Mouse (Mus musculus) neural tube, embryonic 11.5 days (tissue): ENCODE data around the gene G0s2. TPM values are rescaled to one million over a fixed set of nuclear protein-coding genes. Genes with fewer than 3 reads are reported as not detected.

Experiments
- ATAC-seq: fragments of 200-750 bp; cut with Nextera tagmentation; 2 replicates; pipeline ENCODE4 v1.8.0; 2017; ENCODE audit warnings: moderate number of reproducible peaks, mild to moderate bottlenecking, moderate TSS enrichment, moderate library complexity; ENCODE audit not compliant: insufficient read depth, low FRiP score, low TSS enrichment
- DNase-seq: peaks from one replicate; pipeline ENCODE4 v3.0.0-alpha.2; 2015; ENCODE audit warnings: low spot score
- H3K27ac ChIP-seq: fragments of 300-500 bp; sonication (generic); 2 replicates; pipeline ENCODE4 v1.5.1; 2014; ENCODE audit warnings: low read depth, mild to moderate bottlenecking, low read length
- H3K27me3 ChIP-seq: fragments of 300-500 bp; sonication (generic); 2 replicates; pipeline ENCODE4 v1.6.1; 2014; ENCODE audit warnings: mild to moderate bottlenecking, low read length, mixed read lengths; ENCODE audit not compliant: control insufficient read depth, insufficient read depth
- H3K36me3 ChIP-seq: fragments of 300-500 bp; sonication (generic); 2 replicates; pipeline ENCODE4 v1.6.1; 2014; ENCODE audit warnings: mild to moderate bottlenecking, low read length, moderate library complexity, mixed read lengths; ENCODE audit not compliant: control insufficient read depth, insufficient read depth
- H3K4me1 ChIP-seq: fragments of 300-500 bp; sonication (generic); 2 replicates; pipeline ENCODE4 v1.6.1; 2014; ENCODE audit warnings: low read length, mixed read lengths; ENCODE audit not compliant: control insufficient read depth, insufficient read depth
- H3K4me2 ChIP-seq: fragments of 300-500 bp; sonication (generic); 2 replicates; pipeline ENCODE4 v1.6.1; 2014; ENCODE audit warnings: low read depth, mild to moderate bottlenecking, moderate library complexity
- H3K4me3 ChIP-seq: fragments of 300-500 bp; sonication (generic); 2 replicates; pipeline ENCODE4 v1.5.1; 2014; ENCODE audit warnings: low read depth, low read length
- H3K9ac ChIP-seq: fragments of 300-500 bp; sonication (generic); 2 replicates; pipeline ENCODE4 v1.6.1; 2014; ENCODE audit warnings: mild to moderate bottlenecking, low read length
- H3K9me3 ChIP-seq: fragments of 300-500 bp; sonication (generic); 2 replicates; pipeline ENCODE4 v1.6.1; 2016; ENCODE audit warnings: low read length; ENCODE audit not compliant: control insufficient read depth
- WGBS: fragments of 180-500 bp; shearing (Covaris S2); extraction: QIAGEN DNeasy Blood & Tissue Kit; methylation state at CpG from one replicate; pipeline ENCODE4 v1.1.7; 2014; 5-methylcytosine and 5-hydroxymethylcytosine counted together
- polyA plus RNA-seq: library from polyadenylated mRNA; unstranded; fragments of >200 nt; fragmentation: Nextera tagmentation; extraction: Ambion mirVana; gene quantifications from 2 replicates; pipeline ENCODE4 v1.2.1, GENCODE M21; 2014

Gene G0s2
- polyA plus RNA-seq, 1 experiment from 2014 or later = 7.4 TPM

GRCm38 (mm10) chr1:193309785-193310518 lies 36.9 kb upstream of the G0s2 start:
- Histone ChIP-seq H3K36me3 (no peaks in the 10 kb centered on the region), H3K4me2 (no peak overlapping the region), H3K27ac (no peak overlapping the region), H3K9me3 (no peaks in the 10 kb centered on the region), H3K9ac (no peak overlapping the region), H3K4me1 (0 out of 2 replicates have a peak, but pooled peaks cover 3% of the 10 kb centered on the region), H3K4me3 (no peak overlapping the region), H3K27me3 (no peaks in the 10 kb centered on the region)
- no peak for ATAC-seq
- 80% methylated on average over 1 of the region's 1 CpGs for WGBS
- no peak for DNase-seq

DNA sequence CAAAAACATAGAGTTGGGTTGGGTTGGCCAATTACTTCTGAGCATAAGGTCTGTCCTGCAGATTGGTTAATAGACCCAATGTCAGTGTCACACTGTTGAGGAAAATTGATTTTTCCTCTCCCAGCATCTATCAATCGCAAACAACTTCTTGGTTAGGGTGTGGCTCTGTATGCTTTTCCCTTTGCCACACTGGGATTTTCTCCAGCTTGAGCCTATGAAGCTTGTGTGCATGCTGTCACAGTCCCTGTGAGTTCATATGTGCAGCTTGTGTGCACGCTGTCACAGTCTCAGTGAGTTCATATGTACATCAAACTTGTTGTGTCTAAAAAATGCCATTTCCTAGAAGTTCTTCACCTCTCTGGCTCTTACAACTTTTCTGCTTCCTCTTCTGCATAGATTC lies 33.8 kb upstream of the G0s2 start:
- H3K9ac ChIP-seq = no peak overlapping the region
- no peak for DNase-seq

DNA sequence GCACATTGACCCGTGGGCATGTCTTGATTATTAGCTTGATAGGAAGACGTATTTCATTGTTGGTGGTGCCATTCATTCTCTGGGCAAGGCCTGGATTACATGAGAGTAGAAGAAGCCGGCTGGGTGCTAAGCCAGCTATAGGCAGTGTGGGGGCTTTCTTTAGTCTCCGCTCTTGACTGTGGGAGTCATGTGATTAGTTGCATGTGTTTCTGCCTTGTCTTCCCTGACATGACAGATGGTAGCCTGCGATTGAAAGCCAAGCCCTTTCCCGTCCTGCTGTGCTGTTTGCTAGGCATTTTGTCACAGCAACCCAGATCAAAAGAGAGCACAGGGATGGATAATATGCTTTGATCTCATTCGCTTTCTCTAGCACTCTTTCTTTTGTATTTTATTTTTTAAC lies 32.4 kb upstream of the G0s2 start:
- 16% methylated on average over 7 of the region's 7 CpGs for WGBS
- DNase-seq = peak; percentile 43

More for the DNA sequence above, 33.8 kb upstream of the G0s2 start:
- Histone ChIP-seq H3K9me3 (no peaks in the 10 kb centered on the region), H3K27ac (no peak overlapping the region), H3K4me3 (no peak overlapping the region), H3K27me3 (no peaks in the 10 kb centered on the region), H3K36me3 (no peaks in the 10 kb centered on the region), H3K4me2 (no peak overlapping the region), H3K4me1 (0 out of 2 replicates have a peak, but pooled peaks cover 3% of the 10 kb centered on the region)
- no peak for ATAC-seq
- WGBS = 97% methylated on average over 2 of the region's 2 CpGs

DNA sequence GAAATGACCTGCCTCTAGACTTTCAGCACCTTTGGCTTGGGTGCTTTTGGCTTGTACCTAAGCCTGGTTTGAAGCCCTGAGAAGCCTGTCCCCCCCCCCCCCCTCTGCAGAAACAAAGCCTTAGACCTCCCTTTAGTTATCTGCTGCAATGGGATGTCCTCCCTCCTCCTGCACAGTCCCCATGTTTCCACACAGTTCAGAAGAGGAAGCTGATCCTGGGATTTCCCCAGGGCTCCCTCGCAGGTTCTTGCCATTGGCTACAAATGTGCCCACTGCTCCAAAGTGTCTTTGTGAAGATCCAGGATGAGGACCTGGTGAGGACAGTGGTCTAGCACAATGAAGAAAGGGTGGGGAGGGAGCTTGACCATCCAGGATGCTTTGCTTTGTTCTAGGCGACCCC lies 30.1 kb upstream of the G0s2 start:
- H3K4me3 ChIP-seq = no peak overlapping the region
- no peak overlapping the region for H3K4me2 ChIP-seq
- H3K27ac ChIP-seq = no peak overlapping the region
- no peaks in the 10 kb centered on the region for H3K9me3 ChIP-seq
- H3K36me3 ChIP-seq = no peaks in the 10 kb centered on the region
- WGBS = 75% methylated on average over 2 of the region's 2 CpGs
- no peaks in the 10 kb centered on the region for H3K27me3 ChIP-seq
- DNase-seq (no peak), ATAC-seq (no peak)
- 0 out of 2 replicates have a peak, but pooled peaks cover 3% of the 10 kb centered on the region for H3K4me1 ChIP-seq
- no peak overlapping the region for H3K9ac ChIP-seq

More for the DNA sequence above, 32.4 kb upstream of the G0s2 start:
- no peak overlapping the region for H3K27ac ChIP-seq
- ATAC-seq = peak; percentile 91
- no peak overlapping the region for H3K4me2 ChIP-seq
- H3K9ac ChIP-seq = no peak overlapping the region
- H3K4me1 ChIP-seq = 0 out of 2 replicates have a peak, but pooled peaks cover 3% of the 10 kb centered on the region
- H3K9me3 ChIP-seq = no peaks in the 10 kb centered on the region
- H3K27me3 ChIP-seq = no peaks in the 10 kb centered on the region
- no peak overlapping the region for H3K4me3 ChIP-seq
- no peaks in the 10 kb centered on the region for H3K36me3 ChIP-seq

- WGBS = 78% methylated on average over 8 of the region's 8 CpGs
- DNase-seq (no peak), ATAC-seq (no peak)
- H3K9me3 ChIP-seq = no peaks in the 10 kb centered on the region
- H3K4me1 ChIP-seq = 0 out of 2 replicates have a peak, but pooled peaks cover 3% of the 10 kb centered on the region
- H3K9ac ChIP-seq = no peak overlapping the region; the same call in 1 of the 2 replicates
- H3K27ac ChIP-seq = no peak overlapping the region
- H3K4me2 ChIP-seq = no peak overlapping the region
- no peak overlapping the region for H3K4me3 ChIP-seq
- no peaks in the 10 kb centered on the region for H3K36me3 ChIP-seq
- H3K27me3 ChIP-seq = no peaks in the 10 kb centered on the region
Measured at GRCm38 (mm10) chr1:193302093-193302405, 29.0 kb upstream of the G0s2 start.

DNA sequence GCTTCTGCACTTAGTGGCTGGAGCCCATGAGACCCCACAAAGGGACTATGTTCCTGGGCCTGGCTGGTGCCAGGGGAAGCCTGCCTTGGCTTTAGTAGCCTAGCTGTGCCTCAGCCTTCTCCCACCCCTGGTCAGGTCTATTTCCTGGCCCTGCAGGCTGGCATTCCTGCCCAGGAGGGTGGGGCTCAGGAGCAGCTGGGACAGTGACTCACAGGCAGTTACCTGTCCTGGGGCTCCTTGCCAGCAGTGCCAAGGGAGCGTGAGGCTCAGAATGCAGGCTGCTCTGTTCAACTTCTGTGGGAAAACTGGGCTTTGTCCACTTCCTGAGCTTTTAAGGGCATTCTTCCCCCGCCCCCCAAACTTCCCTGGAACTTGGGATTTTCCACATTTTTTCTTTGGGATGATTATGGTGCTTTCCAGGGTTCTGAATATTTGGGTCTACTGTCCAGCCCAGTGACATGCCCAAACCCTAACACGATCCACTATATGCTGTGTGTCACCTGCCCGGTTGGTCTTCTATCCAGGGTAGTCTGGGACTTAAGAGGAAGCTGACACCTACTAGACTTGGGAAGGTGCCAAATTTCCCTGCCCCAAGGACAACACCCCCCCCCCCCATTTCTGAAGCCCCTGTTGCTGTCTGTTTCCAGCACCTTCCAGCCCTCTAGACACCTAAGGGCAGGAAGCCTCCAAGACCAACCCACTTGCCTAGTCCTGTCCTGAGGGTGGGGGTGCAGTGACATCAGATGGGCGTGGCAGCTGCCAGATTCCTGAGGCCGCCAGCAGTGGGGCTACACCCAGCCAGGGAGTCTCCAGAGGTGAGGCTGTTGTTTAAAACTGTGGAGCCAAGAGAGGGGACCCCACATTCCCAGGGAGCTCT lies 28.4 kb upstream of the G0s2 start:
- WGBS = 71% methylated on average over 6 of the region's 6 CpGs
- ATAC-seq = no peak

GRCm38 (mm10) chr1:193299995-193300394 lies 27.0 kb upstream of the G0s2 start:
- Histone ChIP-seq H3K9me3 (no peaks in the 10 kb centered on the region), H3K4me1 (no peaks in the 10 kb centered on the region), H3K27me3 (no peaks in the 10 kb centered on the region), H3K36me3 (no peaks in the 10 kb centered on the region), H3K27ac (no peak overlapping the region), H3K9ac (no peak overlapping the region), H3K4me3 (no peak overlapping the region), H3K4me2 (no peak overlapping the region)
- ATAC-seq (no peak), DNase-seq (no peak)
- WGBS = 48% methylated on average over 1 of the region's 1 CpGs

More for the DNA sequence above, 28.4 kb upstream of the G0s2 start:
- DNase-seq = no peak
- Histone ChIP-seq H3K27ac (no peak overlapping the region), H3K36me3 (no peaks in the 10 kb centered on the region), H3K9ac (no peak overlapping the region), H3K4me1 (0 out of 2 replicates have a peak, but pooled peaks cover 3% of the 10 kb centered on the region), H3K4me3 (no peak overlapping the region), H3K4me2 (no peak overlapping the region), H3K27me3 (no peaks in the 10 kb centered on the region), H3K9me3 (no peaks in the 10 kb centered on the region)

- H3K9ac ChIP-seq = no peak overlapping the region
- no peak for ATAC-seq
- no peak for DNase-seq
Measured at GRCm38 (mm10) chr1:193298141-193298765, 25.2 kb upstream of the G0s2 start.

More at GRCm38 (mm10) chr1:193298141-193298765, 25.2 kb upstream of the G0s2 start:
- H3K4me3 ChIP-seq = no peak overlapping the region
- H3K36me3 ChIP-seq = no peaks in the 10 kb centered on the region
- no peaks in the 10 kb centered on the region for H3K4me1 ChIP-seq
- H3K9me3 ChIP-seq = no peaks in the 10 kb centered on the region
- no peak overlapping the region for H3K27ac ChIP-seq
- H3K4me2 ChIP-seq = no peak overlapping the region
- H3K27me3 ChIP-seq = no peaks in the 10 kb centered on the region
- WGBS = 81% methylated on average over 3 of the region's 3 CpGs
